Mouse (Mus musculus): ENCODE results near the gene Uqcr10.

GRCm38 (mm10) chr11:4730096-4730495, 26.0 kb upstream of the Uqcr10 start:
- TF ChIP-seq CTCF (conservative IDR thresholded peaks at IDR 0.05; ENCODE audit: low read length) (no peak), POU5F1 (IDR thresholded peaks at IDR 0.05; ENCODE audit: borderline replicate concordance, low read length) (no peak), NANOG (IDR thresholded peaks at IDR 0.05; ENCODE audit: borderline replicate concordance, low read length) (no peak)
